Mouse (Mus musculus) heart, adult 2 months (tissue): Measurements from ENCODE around the gene S100a8.

ENCODE experiments used
- CTCF ChIP-seq: fragments of 200-600 bp; IDR thresholded peaks from 2 replicates; pipeline ENCODE4 v1.8.1; 2022; ENCODE audit warnings: antibody characterized with exemption, mild to moderate bottlenecking, moderate library complexity
- EP300 ChIP-seq: fragments of 200-500 bp; IDR thresholded peaks from 2 replicates; pipeline ENCODE4 v1.6.1; 2011; ENCODE audit warnings: low read depth, low read length, control low read depth; ENCODE audit not compliant: insufficient read depth
- POLR2A ChIP-seq: fragments of 200-500 bp; IDR thresholded peaks from 2 replicates; pipeline ENCODE4 v1.6.1; 2011; ENCODE audit warnings: mild to moderate bottlenecking, low read depth, low read length, control low read depth; ENCODE audit not compliant: insufficient read depth

- TF ChIP-seq CTCF (no peak), EP300 (no peak), POLR2A (no peak)
Observed at GRCm38 (mm10) chr3:90625496-90625895, 43.3 kb upstream of the S100a8 start.
